Mouse (Mus musculus) brown adipose tissue, adult 24 weeks (tissue): Measurements from ENCODE around the gene Cts6. TPM values are rescaled to one million over a fixed set of nuclear protein-coding genes. Genes with fewer than 3 reads are reported as not detected.
"Not testable (repeated sequence)": the region's sequence is repeated elsewhere in the genome, so short reads cannot be mapped to it uniquely, and the experiment has no call there.

Source experiments
- H3K27ac ChIP-seq: fragments of 200-500 bp; replicated peaks from 2 replicates; pipeline ENCODE4 v1.5.1; 2012; ENCODE audit warnings: low read depth, mild to moderate bottlenecking, low read length
- H3K4me1 ChIP-seq: fragments of 200-500 bp; 2 replicates; pipeline ENCODE4 v1.6.1; 2012; ENCODE audit warnings: low read length, mixed read lengths; ENCODE audit not compliant: control insufficient read depth, insufficient read depth, insufficient read length
- H3K4me3 ChIP-seq: fragments of 200-500 bp; 2 replicates; pipeline ENCODE4 v1.5.1; 2012; ENCODE audit warnings: low read depth, mild to moderate bottlenecking, low read length, moderate library complexity; ENCODE audit not compliant: insufficient read depth
- polyA plus RNA-seq: library from polyadenylated mRNA; stranded (reverse); fragments of >200 nt; gene quantifications from 2 replicates; pipeline ENCODE4 v1.2.4, GENCODE M21; 2012; ENCODE audit not compliant: missing spikeins, insufficient read depth, insufficient read length

Gene Cts6
- not detected in 2 replicates for polyA plus RNA-seq

DNA sequence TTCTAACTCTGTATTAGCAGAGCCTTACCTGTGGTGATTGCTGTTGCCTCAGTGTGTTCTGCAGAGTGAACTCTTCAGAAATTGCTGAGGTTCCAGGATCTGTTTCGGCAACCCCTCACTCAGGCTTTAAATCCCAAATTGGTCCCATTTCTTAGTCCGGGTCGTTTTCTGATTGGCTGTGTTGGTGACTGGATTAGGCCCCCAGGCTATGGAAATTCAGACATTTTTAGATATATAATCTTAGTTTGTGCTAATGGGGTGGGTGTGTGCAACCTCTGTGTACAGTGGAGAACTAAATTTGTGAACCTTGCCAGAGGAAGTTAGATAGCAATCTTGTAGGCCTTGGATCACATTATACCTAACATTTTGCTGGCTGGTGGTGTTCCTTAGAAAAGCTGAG, at the start of gene Cts6:
Gene Cts6 (minus strand): TSS at position 101 of the 400 bp plus-strand sequence.
- Histone ChIP-seq H3K4me1 (no peaks in the 10 kb centered on the region), H3K4me3 (no peak within 1 kb of the TSS), H3K27ac (no peak within 1 kb of the TSS)

DNA sequence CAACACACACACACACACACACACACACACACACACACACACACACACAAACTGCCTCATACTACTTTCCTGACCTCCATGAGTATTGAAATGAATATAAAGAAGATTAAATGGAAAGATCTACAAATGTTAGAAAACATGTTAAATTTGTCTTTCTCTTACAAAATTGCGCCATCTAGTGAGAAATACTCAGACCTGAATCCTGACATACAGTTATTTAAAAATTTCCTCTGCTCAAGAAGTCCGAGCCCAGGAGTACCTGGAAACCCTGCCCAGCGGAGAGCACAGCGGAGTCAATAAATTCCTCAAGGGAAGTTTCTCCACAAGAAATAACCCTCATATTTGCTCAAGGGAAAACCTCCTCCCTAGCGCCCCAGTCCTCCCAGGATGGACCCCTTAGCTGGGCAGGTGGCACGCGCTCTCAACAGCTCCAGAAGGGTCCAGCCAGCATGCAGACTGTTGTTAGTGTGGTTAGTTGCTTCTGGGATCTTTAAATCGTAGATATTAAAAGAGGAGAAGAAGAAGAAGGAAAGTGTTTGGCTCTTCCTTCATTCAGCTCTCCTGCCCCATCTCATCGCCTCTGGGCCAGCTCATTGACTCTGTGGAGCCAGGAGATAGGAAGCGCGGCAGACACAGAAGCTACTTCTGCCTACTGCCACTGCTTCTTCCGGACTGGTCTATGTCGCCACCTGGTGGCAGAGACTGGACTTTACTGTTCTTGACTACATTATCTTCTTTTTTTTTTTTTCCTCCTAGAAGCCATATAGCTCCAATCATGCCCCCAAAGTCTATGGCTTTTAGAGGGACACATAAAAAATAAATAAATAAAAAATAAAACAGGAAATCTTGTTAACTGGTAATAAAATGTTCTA, 38.1 kb upstream of the Cts6 start:
- Histone ChIP-seq H3K27ac (no peak overlapping the region), H3K4me1 (no peaks in the 10 kb centered on the region), H3K4me3 (no peak overlapping the region)

DNA sequence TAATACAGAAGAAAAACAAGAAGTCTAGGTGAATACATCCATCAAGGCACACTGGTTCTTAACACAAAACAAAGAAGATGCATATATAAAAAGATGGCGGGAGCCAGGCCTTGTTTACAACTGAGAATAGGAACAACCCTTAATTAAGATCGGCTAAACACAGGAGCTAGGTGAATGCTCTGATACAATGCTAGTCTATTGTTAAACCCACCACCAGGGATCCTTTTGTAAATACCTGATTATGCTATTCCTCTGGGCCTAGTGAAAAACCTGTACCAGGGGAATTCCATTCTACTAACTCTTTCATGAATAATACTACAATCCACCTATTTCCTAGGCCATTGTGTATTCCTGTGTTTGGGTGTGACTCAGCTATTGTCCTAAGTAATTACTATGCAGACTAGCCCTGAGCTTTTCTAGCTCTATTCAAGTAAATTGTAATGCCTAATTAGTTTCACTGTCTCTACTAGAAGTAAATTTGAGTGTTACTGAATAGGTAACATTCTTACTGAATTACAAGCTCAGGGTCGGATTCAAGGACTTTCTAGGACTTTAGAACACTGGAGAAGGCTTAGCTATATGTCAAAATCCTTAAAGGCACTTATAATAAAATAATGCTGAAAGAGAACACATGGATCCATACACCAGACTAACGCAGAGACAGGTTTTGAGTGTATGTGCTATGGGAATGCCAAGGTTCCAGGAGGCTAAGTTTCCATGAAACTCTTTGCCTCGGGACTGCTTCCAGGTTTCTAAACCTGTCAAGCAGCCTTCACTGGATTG, 17.9 kb downstream of the Cts6 start:
- H3K27ac ChIP-seq, H3K4me1 ChIP-seq, H3K4me3 ChIP-seq: not testable (repeated sequence)

DNA sequence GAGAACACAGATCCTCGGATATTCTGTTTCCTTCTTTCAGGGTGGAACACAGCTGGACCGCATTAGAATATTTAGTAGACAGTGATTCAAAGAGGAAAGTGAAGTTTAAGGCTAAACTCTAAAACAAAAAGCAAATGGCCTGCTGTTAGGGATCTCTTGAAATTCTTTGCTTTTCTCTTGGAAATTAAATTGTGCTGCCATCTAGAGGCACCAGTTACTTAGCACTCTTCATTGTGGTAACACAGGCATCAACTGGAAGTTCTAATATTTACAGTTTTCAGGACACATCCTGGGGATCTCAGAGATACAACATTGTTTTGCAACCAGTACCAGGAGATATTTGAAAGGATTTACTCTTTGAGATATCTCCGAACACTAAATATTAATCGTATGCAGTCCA, 38.6 kb downstream of the Cts6 start:
- H3K27ac ChIP-seq, result no peak overlapping the region
- no peaks in the 10 kb centered on the region for H3K4me1 ChIP-seq
- no peak overlapping the region for H3K4me3 ChIP-seq

DNA sequence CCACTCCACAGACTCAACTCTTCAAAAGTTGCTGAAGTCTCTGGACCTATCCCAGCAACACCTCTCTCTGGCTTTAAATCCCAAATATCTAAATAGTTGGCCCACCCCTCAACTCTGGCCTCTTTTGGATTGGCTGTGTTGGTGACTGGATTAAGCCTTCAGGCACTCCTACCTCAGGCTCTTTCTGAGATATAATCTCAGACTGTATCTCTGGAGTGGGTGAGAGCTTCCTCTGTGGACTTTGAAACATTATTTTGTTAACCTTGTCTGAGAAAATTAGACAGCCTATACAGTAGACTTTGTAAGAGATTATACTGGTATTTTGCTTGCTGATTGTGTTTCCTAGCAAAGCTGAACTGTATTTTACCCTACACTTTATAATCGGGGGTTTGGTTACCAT, 39.1 kb downstream of the Cts6 start, which contains the start of gene Ctsr:
Gene Ctsr (minus strand): TSS at position 101 of the 400 bp plus-strand sequence.
- Histone ChIP-seq H3K4me1 (no peaks in the 10 kb centered on the region), H3K4me3 (no peak within 1 kb of the TSS), H3K27ac (no peak within 1 kb of the TSS)

Other genes with a start within 250 kb of the Cts6 start
- not detected in 2 replicates for gene Ctsj, start 197.5 kb downstream of the Cts6 start, polyA plus RNA-seq
- gene Ctsq, start 162.8 kb downstream of the Cts6 start, polyA plus RNA-seq, result not detected in 2 replicates
- not detected in 2 replicates for gene Ctsr, start 39.2 kb downstream of the Cts6 start, polyA plus RNA-seq
- not detected in 2 replicates for gene Cts8, start 51.9 kb upstream of the Cts6 start, polyA plus RNA-seq
- gene Gm49398, start 85.4 kb upstream of the Cts6 start, polyA plus RNA-seq, result not detected in 2 replicates
- not detected in 2 replicates for gene Cts7, start 154.8 kb upstream of the Cts6 start, polyA plus RNA-seq